Mouse (Mus musculus) adrenal gland, postnatal 36 days (tissue): ENCODE measurements around the gene Casp14. TPM values are rescaled to one million over a fixed set of nuclear protein-coding genes. Genes with fewer than 3 reads are reported as not detected.
"Not testable (repeated sequence)": the region's sequence is repeated elsewhere in the genome, so short reads cannot be mapped to it uniquely, and the experiment has no call there.

Experiments used
- DNase-seq, 2 experiments: peaks; one replicate each; pipeline ENCODE4 v3.0.0; 2021; ENCODE audit warnings: mixed read lengths in 1 of 2
- total RNA-seq, 2 experiments: library from RNA; stranded (reverse); gene quantifications; 2 replicates each; pipeline ENCODE4 v1.2.3; 2021

The Casp14 gene
- total RNA-seq, 2 experiments from 2014 or later, result not detected

DNA sequence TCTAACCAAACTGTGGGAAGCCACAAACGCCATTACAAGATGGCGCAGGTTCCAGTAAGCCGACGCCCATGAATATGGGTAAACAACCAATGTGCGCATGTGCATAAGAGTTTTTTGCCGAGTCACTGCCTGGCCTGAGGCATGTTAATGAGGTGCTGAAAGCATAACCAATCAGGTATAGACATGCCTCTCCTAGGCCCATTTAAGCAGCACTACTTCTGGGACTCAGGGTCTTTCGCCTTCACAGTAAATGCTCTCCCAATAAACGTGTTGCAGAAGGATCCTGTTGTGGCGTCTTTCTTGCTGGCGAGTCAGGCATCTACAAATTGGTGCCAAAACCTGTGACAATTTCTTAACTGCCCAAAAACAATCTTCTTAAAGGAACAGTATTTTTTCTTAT lies 51.4 kb downstream of the Casp14 start:
- not testable (repeated sequence) for DNase-seq

DNA sequence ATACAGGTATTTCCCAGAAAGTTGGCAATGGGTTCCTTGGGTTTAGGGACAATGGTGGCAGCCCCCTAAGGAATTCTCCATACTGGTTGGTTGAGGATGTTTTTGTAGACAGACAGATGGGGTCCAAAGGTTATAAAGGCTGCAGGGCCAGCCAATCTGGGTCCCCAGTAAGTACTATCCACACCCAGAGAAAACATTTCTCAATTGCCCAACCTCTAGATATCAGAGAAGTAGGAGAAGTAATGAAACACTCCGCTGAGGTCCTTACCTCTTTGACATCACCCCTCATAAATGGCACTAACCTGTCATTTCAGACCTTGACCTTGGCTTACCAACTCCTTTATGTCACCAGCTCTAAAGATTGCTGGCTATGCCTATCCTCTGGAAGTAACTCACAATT lies 53.5 kb downstream of the Casp14 start:
- no peak for DNase-seq

Other genes with a start within 250 kb of the Casp14 start
- gene Olfr1358, start 200.9 kb downstream of the Casp14 start, total RNA-seq, result not detected
- 10 to 100 TPM; 51.0 to 62.0 TPM for gene Ilvbl, start 143.9 kb downstream of the Casp14 start, total RNA-seq
- gene Syde1, start 126.3 kb downstream of the Casp14 start, total RNA-seq, result 10 to 100 TPM; 39.0 to 49.0 TPM
- not detected for gene Olfr1357, start 100.2 kb downstream of the Casp14 start, total RNA-seq
- not detected for gene Ccdc105, start 34.8 kb upstream of the Casp14 start, total RNA-seq
- gene Slc1a6, start 62.2 kb upstream of the Casp14 start, total RNA-seq, result not detected
- not detected for gene Olfr1356, start 133.9 kb upstream of the Casp14 start, total RNA-seq
- gene Olfr1355, start 157.2 kb upstream of the Casp14 start, total RNA-seq, result not detected
- gene Olfr1354, start 194.9 kb upstream of the Casp14 start, total RNA-seq, result not detected
- gene Olfr8, start 232.3 kb upstream of the Casp14 start, total RNA-seq, result not detected
- gene Olfr1353, start 245.0 kb upstream of the Casp14 start, total RNA-seq, result not detected